Mouse (Mus musculus) mature B cell (primary cell): ENCODE data around the gene Gm13084.
"Not testable (repeated sequence)": the region's sequence is repeated elsewhere in the genome, so short reads cannot be mapped to it uniquely, and the experiment has no call there.

Source experiments
- in situ Hi-C: fragments of 300-500 bp; cut with MboI; formaldehyde crosslinking; loops from 2 replicates; pipeline ENCODE4 v1.14.3; 2019

Gm13084 gene

GRCm38 (mm10) chr4:143815993-143816392 is at the start of gene Gm13084:
Gene Gm13084 (minus strand): TSS chr4:143816093.
- in situ Hi-C loops, result no loop called here

- in situ Hi-C loops, result not testable (repeated sequence)
Observed at GRCm38 (mm10) chr4:143846197-143846596, 30.3 kb upstream of the Gm13084 start, which contains the start of gene Gm13103. Gene Gm13103 (plus strand): TSS chr4:143846497.

- in situ Hi-C loops, result not testable (repeated sequence)
Observed at GRCm38 (mm10) chr4:143789052-143789451, 26.8 kb downstream of the Gm13084 start, which contains the start of gene Gm13023. Gene Gm13023 (plus strand): TSS chr4:143789352.
